Mouse (Mus musculus): ENCODE data around the gene Dach1. TPM values are rescaled to one million over a fixed set of nuclear protein-coding genes. Genes with fewer than 3 reads are reported as not detected.

The Dach1 gene
- 9.4 and 9.7 TPM in 2 replicates for polyA plus RNA-seq (2016; fragmentation: Nextera tagmentation; extraction: Ambion mirVana)

DNA sequence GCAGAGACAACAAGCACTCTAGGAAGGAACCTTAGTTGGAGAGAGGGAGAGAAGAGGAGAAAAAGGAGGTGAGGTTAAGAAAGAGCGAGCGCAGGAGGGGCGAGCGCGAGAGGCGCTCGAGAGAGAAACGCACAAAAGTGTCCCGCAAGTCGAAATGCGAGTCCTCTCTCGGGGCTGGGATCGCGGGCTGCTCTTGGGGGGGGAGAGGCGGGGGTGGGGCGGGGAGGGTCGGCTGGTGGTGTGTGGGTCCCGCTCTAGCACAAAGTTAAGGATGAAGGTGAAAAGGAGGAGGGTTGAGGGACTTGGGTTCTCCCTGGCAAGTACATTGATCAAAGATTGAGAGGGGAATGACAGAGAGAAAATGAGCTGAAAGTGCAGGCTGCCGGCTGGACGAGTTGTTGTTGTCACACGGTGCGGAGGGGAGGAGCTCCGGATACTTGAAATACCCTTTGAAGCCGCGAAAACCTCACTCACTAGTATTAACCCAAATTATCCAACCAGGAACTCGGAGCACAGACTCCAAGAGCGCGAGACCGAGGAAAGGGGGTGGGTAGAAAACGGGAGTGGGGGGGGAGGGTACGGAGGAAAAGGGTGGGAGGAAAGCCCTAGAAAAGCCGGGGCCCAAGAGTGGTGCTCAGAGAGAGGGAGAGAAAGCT is at the start of gene Dach1:
Dach1 (minus strand) TSS at position 345 of the 656 bp plus-strand sequence.
- Histone ChIP-seq H3K4me3 (peak within 1 kb of the TSS; percentile 93), H3K4me1 (peaks cover 48% of the 10 kb centered on the region), H3K27me3 (replicated peaks; ENCODE audit: low read depth, poor library complexity, severe bottlenecking) (no peaks in the 10 kb centered on the region), H3K27ac (replicated peaks) (peak within 1 kb of the TSS; percentile 96), H3K36me3 (replicated peaks) (no peaks in the 10 kb centered on the region), H3K9me3 (no peaks in the 10 kb centered on the region)
- peak; percentile 81 for DNase-seq (ENCODE audit: low spot score)
- under 1% methylated on average over 32 of the region's 32 CpGs for WGBS

DNA sequence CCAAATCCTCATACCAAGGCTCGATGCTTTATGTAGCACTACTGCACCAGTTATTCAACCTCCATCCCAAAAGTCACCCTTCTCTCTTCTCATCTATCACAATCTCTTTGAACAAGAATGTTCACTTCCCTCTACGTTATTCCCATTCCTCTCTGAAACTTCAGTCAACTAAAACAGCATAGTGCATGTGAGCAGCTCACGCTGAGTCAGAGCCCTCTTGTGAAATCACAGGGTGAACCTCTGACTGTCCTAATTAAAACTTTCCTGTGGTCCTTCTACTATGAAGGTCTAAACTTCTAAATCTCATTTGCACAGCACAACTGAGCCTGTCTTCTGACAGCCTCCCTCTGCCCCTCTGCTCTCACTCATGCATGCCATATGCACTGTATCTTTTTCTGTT is 30.5 kb upstream of the Dach1 start:
- H3K27me3 ChIP-seq (replicated peaks; ENCODE audit: low read depth, poor library complexity, severe bottlenecking): no peaks in the 10 kb centered on the region
- no peak overlapping the region for H3K27ac ChIP-seq (replicated peaks)
- WGBS: 88% methylated on average over 3 of the region's 3 CpGs
- H3K9me3 ChIP-seq: no peaks in the 10 kb centered on the region
- H3K4me1 ChIP-seq: no peaks in the 10 kb centered on the region
- no peak for DNase-seq (ENCODE audit: low spot score)
- no peak overlapping the region for H3K4me3 ChIP-seq
- no peaks in the 10 kb centered on the region for H3K36me3 ChIP-seq (replicated peaks)

DNA sequence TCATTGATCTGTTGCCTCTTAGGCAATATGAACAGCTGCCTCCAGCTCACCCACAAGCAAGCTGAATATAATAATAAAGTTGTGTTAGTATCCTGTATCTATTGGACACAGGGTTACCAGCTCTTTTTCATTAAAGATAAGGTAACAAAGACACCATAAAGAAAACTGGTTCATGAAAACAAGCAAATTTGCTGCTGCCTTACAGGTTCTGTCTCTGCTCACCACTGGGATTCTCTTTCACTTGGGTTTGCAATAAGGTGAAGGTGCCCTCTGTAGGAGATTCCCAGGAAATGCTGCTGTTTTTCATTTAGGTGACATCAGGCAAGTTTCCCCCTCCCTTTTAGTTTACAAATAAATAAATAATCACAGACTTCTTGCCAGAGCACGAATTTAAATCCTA is 12.0 kb upstream of the Dach1 start:
- H3K9me3 ChIP-seq: no peaks in the 10 kb centered on the region
- no peaks in the 10 kb centered on the region for H3K36me3 ChIP-seq (replicated peaks)
- 0% methylated on average over 1 of the region's 1 CpGs for WGBS
- no peak for DNase-seq (ENCODE audit: low spot score)
- H3K27ac ChIP-seq (replicated peaks): no peak overlapping the region
- H3K27me3 ChIP-seq (replicated peaks; ENCODE audit: low read depth, poor library complexity, severe bottlenecking): no peaks in the 10 kb centered on the region
- peaks cover 6% of the 10 kb centered on the region; the same call in 1 of the 2 replicates for H3K4me1 ChIP-seq
- no peak overlapping the region for H3K4me3 ChIP-seq

DNA sequence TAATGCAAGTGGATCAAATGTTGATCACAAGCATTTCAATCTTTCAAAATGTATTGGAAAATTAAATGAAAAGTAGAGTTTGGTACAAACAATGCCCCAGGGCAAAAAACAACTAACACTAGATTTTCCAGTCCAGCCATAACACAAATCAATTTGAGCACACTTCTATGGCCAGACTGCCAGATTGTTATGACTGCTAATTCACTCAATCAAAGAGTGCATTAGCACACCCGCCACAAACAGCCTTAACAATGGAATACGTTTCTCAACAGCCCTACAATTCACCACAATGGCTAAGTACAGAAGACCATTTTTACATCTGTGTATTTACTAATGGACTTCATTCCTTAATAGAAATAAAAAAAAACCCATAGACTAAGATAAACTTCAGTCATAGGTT is 4.3 kb upstream of the Dach1 start:
- Histone ChIP-seq H3K9me3 (no peaks in the 10 kb centered on the region), H3K27ac (replicated peaks) (no peak overlapping the region), H3K4me1 (peaks cover 47% of the 10 kb centered on the region), H3K36me3 (replicated peaks) (no peaks in the 10 kb centered on the region), H3K27me3 (replicated peaks; ENCODE audit: low read depth, poor library complexity, severe bottlenecking) (no peaks in the 10 kb centered on the region), H3K4me3 (no peak overlapping the region)
- DNase-seq (ENCODE audit: low spot score): no peak
- WGBS: 18% methylated on average over 2 of the region's 2 CpGs

DNA sequence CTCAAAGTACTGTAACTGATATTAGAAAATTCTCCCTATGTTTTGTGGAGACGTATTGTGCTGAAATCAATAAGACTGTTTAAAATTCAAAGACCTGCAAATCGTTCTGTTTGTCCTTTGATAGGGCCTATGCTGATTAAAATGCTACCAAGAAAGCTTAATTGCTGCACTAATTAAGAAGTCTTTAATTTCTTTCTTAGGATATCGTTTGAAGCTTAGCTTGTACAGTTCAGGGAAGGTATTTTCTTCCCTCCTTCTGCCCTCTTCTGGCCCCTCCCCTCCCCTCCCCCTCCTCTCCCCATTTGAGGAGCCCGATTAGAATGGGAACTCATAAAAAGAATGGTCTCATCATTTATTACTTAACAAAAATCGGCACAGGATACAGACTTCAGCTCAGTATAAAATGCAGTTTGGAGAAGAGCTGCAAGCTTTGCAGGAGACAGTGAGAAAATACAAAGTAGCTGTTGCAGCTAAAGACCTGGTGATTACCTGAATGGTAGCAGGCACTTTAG is 2.9 kb upstream of the Dach1 start:
- no peak overlapping the region for H3K27ac ChIP-seq (replicated peaks)

DNA sequence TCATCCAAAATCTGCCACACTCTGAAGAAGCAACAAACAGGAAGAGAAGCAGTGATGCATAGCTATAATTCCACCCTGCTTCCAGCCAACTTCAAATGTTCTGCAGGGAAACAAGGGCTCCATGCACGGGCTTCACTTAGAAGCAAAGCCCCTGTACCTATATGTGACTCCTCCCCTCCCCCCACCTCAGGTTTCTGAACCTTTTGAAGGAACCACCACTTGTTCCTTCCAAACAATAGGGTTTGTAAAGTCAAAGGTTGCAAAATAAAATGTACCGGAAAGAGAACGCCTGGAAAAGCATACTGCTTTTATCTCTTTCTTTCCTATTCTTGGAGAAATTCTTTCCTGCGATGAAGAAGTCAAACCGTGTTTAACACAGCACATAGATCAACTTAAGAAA is 2.3 kb upstream of the Dach1 start:
- no peaks in the 10 kb centered on the region for H3K27me3 ChIP-seq (replicated peaks; ENCODE audit: low read depth, poor library complexity, severe bottlenecking)
- peak overlapping the region; percentile 27; the same call in 1 of the 2 replicates for H3K4me3 ChIP-seq
- no peaks in the 10 kb centered on the region for H3K36me3 ChIP-seq (replicated peaks)
- peaks cover 46% of the 10 kb centered on the region for H3K4me1 ChIP-seq
- no peak for DNase-seq (ENCODE audit: low spot score)
- H3K9me3 ChIP-seq: no peaks in the 10 kb centered on the region
- WGBS: 5% methylated on average over 5 of the region's 5 CpGs
- H3K27ac ChIP-seq (replicated peaks): no peak overlapping the region

More for the DNA sequence above, 2.9 kb upstream of the Dach1 start:
- H3K4me1 ChIP-seq: peaks cover 47% of the 10 kb centered on the region
- no peaks in the 10 kb centered on the region for H3K36me3 ChIP-seq (replicated peaks)
- H3K9me3 ChIP-seq: no peaks in the 10 kb centered on the region
- peak; percentile 23 for DNase-seq (ENCODE audit: low spot score)
- peak overlapping the region; percentile 27; the same call in 1 of the 2 replicates for H3K4me3 ChIP-seq
- WGBS: 6% methylated on average over 5 of the region's 5 CpGs
- H3K27me3 ChIP-seq (replicated peaks; ENCODE audit: low read depth, poor library complexity, severe bottlenecking): no peaks in the 10 kb centered on the region

DNA sequence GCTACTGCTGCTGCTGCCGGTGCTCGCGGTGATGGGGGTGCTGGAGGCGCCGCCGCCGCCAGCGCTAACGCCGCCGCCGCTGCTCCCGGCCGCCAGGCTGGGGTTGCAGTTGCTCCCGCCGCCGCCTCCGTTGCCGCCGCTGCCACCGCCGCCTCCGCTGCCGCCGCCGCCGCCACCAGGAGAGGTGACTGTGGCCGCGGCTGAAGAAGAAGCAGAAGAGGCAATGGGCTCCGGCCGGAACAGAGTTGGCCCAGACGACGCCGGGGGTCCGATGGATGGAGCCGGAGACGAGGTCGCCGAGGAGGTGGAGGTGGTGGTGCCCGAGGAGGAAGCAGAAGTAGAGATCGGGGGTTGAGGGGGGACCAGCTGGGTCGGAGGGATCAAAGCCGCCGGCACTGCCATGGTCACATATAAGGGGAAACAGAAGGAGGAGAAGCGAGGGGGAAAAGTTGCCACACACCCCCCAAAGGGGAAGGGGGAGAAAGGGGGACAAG is 610 bp downstream of the Dach1 start:
- WGBS: under 1% methylated on average over 45 of the region's 45 CpGs
- no peaks in the 10 kb centered on the region for H3K27me3 ChIP-seq (replicated peaks; ENCODE audit: low read depth, poor library complexity, severe bottlenecking)
- DNase-seq (ENCODE audit: low spot score): peak; percentile 76
- H3K36me3 ChIP-seq (replicated peaks): no peaks in the 10 kb centered on the region
- H3K27ac ChIP-seq (replicated peaks): peak overlapping the region; percentile 96
- peak overlapping the region; percentile 93 for H3K4me3 ChIP-seq
- peaks cover 42% of the 10 kb centered on the region for H3K4me1 ChIP-seq
- H3K9me3 ChIP-seq: no peaks in the 10 kb centered on the region

DNA sequence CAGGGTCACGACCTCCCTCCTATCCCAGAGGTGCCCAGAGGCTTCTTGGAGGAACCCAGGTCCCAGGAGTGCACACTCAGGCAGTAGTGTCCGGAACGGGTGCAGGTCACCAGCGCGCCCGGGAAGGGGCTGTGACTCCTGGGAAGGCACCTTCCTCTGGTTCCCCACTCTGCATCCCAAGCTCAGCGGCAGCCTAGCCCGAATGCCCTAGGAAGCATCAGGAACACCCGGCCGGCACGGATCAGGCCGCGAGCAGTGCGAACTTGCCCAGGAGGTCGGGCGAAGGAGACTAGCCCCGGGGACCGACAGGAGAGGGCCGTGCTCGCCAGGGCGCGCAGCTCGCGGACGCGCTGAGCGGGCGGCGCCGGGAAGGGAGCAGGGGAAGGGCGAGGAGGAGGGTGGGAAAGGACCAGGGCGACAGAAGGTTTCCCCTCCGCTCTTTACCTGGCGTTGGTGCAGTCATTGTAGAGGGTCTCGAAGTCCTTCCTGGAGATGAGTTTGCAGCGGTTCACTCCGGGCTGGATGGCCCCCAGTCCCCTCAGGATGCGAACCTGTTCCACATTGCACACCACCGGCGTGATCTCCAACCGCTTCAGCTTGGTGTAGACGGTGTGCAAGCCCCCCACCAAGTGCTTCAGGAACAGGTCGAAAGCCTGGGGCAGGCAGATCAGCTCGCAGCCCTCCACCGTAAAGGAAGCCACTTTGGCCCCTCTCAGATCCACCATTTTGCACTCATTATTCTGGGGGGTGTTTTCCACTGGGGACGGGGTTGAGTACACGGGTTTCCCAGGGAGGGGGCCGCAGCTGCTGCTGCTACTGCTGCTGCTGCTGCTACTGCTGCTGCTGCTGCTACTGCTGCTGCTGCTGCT is 1.3 kb downstream of the Dach1 start:
- DNase-seq (ENCODE audit: low spot score): peak; percentile 81
- Histone ChIP-seq H3K4me1 (peaks cover 35% of the 10 kb centered on the region), H3K9me3 (no peaks in the 10 kb centered on the region), H3K4me3 (peak overlapping the region; percentile 93), H3K27ac (replicated peaks) (peak overlapping the region; percentile 96), H3K36me3 (replicated peaks) (no peaks in the 10 kb centered on the region), H3K27me3 (replicated peaks; ENCODE audit: low read depth, poor library complexity, severe bottlenecking) (no peaks in the 10 kb centered on the region)
- under 1% methylated on average over 48 of the region's 48 CpGs for WGBS

DNA sequence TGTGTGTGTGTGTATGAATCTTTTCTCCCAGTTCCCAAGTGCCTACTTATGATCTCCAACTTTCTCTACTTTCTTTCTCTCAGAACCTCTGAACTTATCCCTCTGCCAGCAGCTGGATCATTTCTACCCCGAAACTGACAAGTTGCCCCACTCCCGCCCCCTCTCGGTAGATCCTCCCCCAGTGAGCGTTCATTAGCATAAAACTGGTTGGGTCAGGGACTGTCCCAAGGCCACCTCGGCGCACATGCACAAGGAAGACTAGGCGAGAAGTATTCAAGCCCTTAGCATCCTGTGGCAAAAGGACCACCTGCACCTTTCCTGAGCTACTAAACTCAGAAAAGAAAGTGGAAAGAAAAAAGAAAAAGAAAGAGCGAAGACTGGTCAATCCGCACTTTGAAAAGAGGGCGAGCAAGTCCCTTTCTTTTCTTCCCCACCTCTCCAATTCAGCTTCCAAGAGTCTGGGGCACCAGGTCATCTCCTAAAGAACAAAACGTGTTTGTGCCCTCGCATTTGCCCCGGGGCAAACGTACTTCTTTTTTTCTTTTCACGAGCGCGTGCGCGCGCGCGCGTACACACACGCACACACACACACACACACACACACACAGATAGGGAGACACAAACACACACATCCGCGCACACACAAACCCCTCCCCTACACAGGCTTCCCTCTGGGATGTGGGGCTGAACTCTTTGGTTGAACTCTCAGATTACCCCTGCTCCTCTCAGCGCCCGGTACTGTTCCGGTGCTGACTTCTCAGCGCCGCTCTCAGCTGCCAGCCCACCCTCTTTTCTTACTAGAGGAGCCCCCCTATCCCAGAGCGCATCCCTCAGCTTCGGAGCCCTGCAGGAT is 2.2 kb downstream of the Dach1 start:
- Histone ChIP-seq H3K27ac (replicated peaks) (peak overlapping the region; percentile 96), H3K4me1 (peaks cover 29% of the 10 kb centered on the region), H3K36me3 (replicated peaks) (no peaks in the 10 kb centered on the region), H3K27me3 (replicated peaks; ENCODE audit: low read depth, poor library complexity, severe bottlenecking) (no peaks in the 10 kb centered on the region), H3K4me3 (peak overlapping the region; percentile 93), H3K9me3 (no peaks in the 10 kb centered on the region)
- WGBS: under 1% methylated on average over 33 of the region's 33 CpGs
- DNase-seq (ENCODE audit: low spot score): peak; percentile 73

DNA sequence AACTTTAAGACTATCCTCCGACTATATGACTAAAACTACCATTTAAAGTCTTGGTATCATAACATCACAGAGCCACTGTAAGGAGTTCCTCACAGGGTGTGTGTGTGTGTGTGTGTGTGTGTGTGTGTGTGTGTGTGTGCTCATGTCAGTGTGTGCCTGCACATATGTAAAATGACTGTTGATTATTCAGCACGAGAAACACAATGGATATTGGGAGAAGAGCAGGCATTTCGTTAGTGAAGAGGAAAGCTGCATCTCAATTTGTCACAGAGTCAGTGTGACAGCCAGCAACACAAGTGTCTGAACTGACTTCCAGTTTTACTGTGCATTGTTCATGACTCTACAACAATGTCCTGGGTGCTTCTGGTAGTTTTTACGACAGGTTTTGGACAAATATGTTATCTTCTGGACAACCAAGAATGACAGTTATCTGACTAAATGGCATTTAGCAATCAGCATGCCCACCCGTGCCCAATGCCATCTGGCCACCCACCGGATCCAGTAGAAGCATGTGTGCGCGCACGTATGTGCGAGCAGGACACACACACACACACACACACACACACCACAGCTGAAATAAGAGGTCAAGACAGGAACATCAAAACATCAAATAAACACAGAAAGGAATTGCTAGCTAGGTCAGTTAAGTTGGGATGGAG is 3.1 kb downstream of the Dach1 start:
- Histone ChIP-seq H3K4me3 (peak overlapping the region; percentile 93), H3K4me1 (peaks cover 20% of the 10 kb centered on the region), H3K27ac (replicated peaks) (peak overlapping the region; percentile 96), H3K27me3 (replicated peaks; ENCODE audit: low read depth, poor library complexity, severe bottlenecking) (no peaks in the 10 kb centered on the region), H3K36me3 (replicated peaks) (no peaks in the 10 kb centered on the region), H3K9me3 (no peaks in the 10 kb centered on the region)
- DNase-seq (ENCODE audit: low spot score): no peak
- 74% methylated on average over 10 of the region's 10 CpGs for whole genome bisulfite sequencing

DNA sequence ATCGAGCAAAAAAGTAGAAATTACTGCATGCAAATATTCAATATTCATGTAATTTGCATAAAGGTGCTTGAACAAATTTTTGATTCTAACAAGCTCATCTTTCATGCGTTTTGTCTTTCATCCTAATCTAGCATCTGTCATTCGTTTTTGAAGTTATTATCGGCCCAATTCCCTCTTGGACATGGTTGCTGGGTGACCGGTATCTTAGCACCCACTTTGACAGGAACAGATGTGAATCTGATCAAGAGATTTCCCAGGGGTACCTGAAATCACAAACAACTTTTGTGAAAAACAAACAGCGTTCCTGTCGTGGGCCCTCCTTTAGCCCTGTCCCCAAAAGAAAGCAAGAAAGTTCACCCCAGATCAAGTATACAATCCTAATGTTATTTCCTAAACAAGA is 12.8 kb downstream of the Dach1 start:
- DNase-seq (ENCODE audit: low spot score): no peak
- Histone ChIP-seq H3K36me3 (replicated peaks) (no peaks in the 10 kb centered on the region), H3K27me3 (replicated peaks; ENCODE audit: low read depth, poor library complexity, severe bottlenecking) (no peaks in the 10 kb centered on the region), H3K4me3 (no peak overlapping the region), H3K4me1 (no peaks in the 10 kb centered on the region), H3K9me3 (no peaks in the 10 kb centered on the region), H3K27ac (replicated peaks) (no peak overlapping the region)
- WGBS: 59% methylated on average over 7 of the region's 7 CpGs

Measured in embryonic facial prominence, embryonic 10.5 days (tissue).